Mouse (Mus musculus) E14TG2a.4 (cell line): ENCODE data around the gene Pla2g12b.

Experiments used
- CTCF ChIP-seq: conservative IDR thresholded peaks from 2 replicates; pipeline ENCODE4 v1.5.1; 2014; ENCODE audit warnings: low read length
- NANOG ChIP-seq: IDR thresholded peaks from 2 replicates; pipeline ENCODE4 v1.6.1; 2014; ENCODE audit warnings: borderline replicate concordance, low read length, mixed read lengths
- POU5F1 ChIP-seq: IDR thresholded peaks from 2 replicates; pipeline ENCODE4 v1.6.1; 2014; ENCODE audit warnings: low read length, borderline replicate concordance

DNA sequence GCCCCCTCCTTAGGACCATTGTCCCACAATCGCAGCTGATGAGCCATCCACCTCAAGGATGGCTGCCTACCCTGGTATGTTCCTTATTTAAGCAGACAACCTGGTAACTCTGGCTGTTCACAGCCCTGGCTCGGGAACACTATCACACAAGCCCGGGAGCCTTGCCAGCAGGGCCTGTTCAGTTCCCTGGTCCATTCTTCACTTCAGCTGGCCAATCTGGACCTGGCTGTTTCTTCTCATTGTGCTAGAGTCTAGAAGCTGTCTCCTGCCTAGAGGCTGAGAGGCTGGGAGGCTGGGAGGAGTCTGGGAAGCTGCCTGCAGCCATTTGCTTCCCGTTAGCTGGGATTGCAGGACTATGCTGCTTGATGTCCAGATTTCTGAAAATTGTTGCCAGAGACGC lies 67.0 kb downstream of the Pla2g12b start:
- TF ChIP-seq CTCF, result no peak
- no peak for TF ChIP-seq POU5F1
- TF ChIP-seq NANOG, result no peak
